Mouse (Mus musculus) midbrain, postnatal 0 days (tissue): ENCODE results near the gene Parvg. TPM values are rescaled to one million over a fixed set of nuclear protein-coding genes. Genes with fewer than 3 reads are reported as not detected.
A peak's percentile ranks its signal among the peaks of the same experiment; 100 is the strongest.

Experiments
- ATAC-seq: fragments of 200-750 bp; cut with Nextera tagmentation; 2 replicates; pipeline ENCODE4 v1.8.0; 2017; ENCODE audit warnings: moderate number of reproducible peaks, mild to moderate bottlenecking, moderate TSS enrichment, moderate library complexity; ENCODE audit not compliant: low FRiP score
- DNase-seq: peaks from one replicate; pipeline ENCODE4 v3.0.0-alpha.2; 2015; ENCODE audit warnings: low spot score
- H3K27ac ChIP-seq: fragments of 300-500 bp; sonication (generic); 2 replicates; pipeline ENCODE4 v1.5.1; 2014; ENCODE audit warnings: low read depth, mild to moderate bottlenecking, low read length, mixed read lengths
- H3K27me3 ChIP-seq: fragments of 300-500 bp; sonication (generic); 2 replicates; pipeline ENCODE4 v1.6.1; 2014; ENCODE audit warnings: low read length, control low read depth, mixed read lengths; ENCODE audit not compliant: insufficient read depth
- H3K36me3 ChIP-seq: fragments of 300-500 bp; sonication (generic); 2 replicates; pipeline ENCODE4 v1.6.1; 2014; ENCODE audit warnings: low read length, control low read depth, mixed read lengths; ENCODE audit not compliant: insufficient read depth
- H3K4me1 ChIP-seq: fragments of 300-500 bp; sonication (generic); 2 replicates; pipeline ENCODE4 v1.6.1; 2014; ENCODE audit warnings: mild to moderate bottlenecking, control low read depth, antibody characterized with exemption, low read length, mixed read lengths; ENCODE audit not compliant: insufficient read depth
- H3K4me2 ChIP-seq: fragments of 300-500 bp; sonication (generic); 2 replicates; pipeline ENCODE4 v1.6.1; 2014; ENCODE audit warnings: low read depth, mild to moderate bottlenecking, low read length, mixed read lengths; ENCODE audit not compliant: poor library complexity, severe bottlenecking
- H3K4me3 ChIP-seq: fragments of 300-500 bp; sonication (generic); 2 replicates; pipeline ENCODE4 v1.5.1; 2014; ENCODE audit warnings: low read depth, mild to moderate bottlenecking, low read length, moderate library complexity
- H3K9ac ChIP-seq: fragments of 300-500 bp; sonication (generic); replicated peaks from 2 replicates; pipeline ENCODE4 v1.6.1; 2014; ENCODE audit warnings: mild to moderate bottlenecking, low read length, moderate library complexity, mixed read lengths; ENCODE audit not compliant: poor library complexity, severe bottlenecking
- H3K9me3 ChIP-seq: fragments of 300-500 bp; sonication (generic); 2 replicates; pipeline ENCODE4 v1.6.1; 2016; ENCODE audit warnings: low read length, control low read depth
- CTCF ChIP-seq: IDR thresholded peaks from 2 replicates; pipeline ENCODE4 v1.5.1; 2016; ENCODE audit warnings: antibody characterized with exemption, mild to moderate bottlenecking
- WGBS: fragments of 180-500 bp; shearing (Covaris S2); extraction: QIAGEN DNeasy Blood & Tissue Kit; methylation state at CpG from one replicate; pipeline ENCODE4 v1.1.7; 2014; 5-methylcytosine and 5-hydroxymethylcytosine counted together
- polyA plus RNA-seq: library from polyadenylated mRNA; unstranded; fragments of >200 nt; fragmentation: Nextera tagmentation; extraction: Ambion mirVana; gene quantifications from 2 replicates; pipeline ENCODE4 v1.2.1, GENCODE M21; 2015
- total RNA-seq: library from RNA; depleted of rRNA; stranded (reverse); fragments of >200 nt; gene quantifications from 2 replicates; pipeline ENCODE4 v1.2.3, GENCODE M21; 2014

The Parvg gene
- total and polyA plus RNA-seq, 2 experiments from 2014 or later, result 1.7 TPM

- H3K9me3 ChIP-seq, result no peaks in the 10 kb centered on the region
- no peak overlapping the region for H3K9ac ChIP-seq
- H3K4me3 ChIP-seq, result no peak overlapping the region
- no peak for ATAC-seq
- H3K36me3 ChIP-seq, result no peaks in the 10 kb centered on the region
- H3K27ac ChIP-seq, result no peak overlapping the region
- no peak for DNase-seq
- no peaks in the 10 kb centered on the region for H3K27me3 ChIP-seq
- no peaks in the 10 kb centered on the region for H3K4me1 ChIP-seq
- WGBS, result 66% methylated on average over 12 of the region's 12 CpGs
- TF ChIP-seq CTCF, result no peak
- H3K4me2 ChIP-seq, result no peak overlapping the region
Observed at GRCm38 (mm10) chr15:84336281-84336817, 12.5 kb downstream of the Parvg start.

- no peaks in the 10 kb centered on the region for H3K27me3 ChIP-seq
- DNase-seq (no peak), ATAC-seq (no peak)
- WGBS, result 69% methylated on average over 5 of the region's 5 CpGs
- no peaks in the 10 kb centered on the region for H3K36me3 ChIP-seq
- H3K9ac ChIP-seq, result no peak overlapping the region
- H3K9me3 ChIP-seq, result no peaks in the 10 kb centered on the region
- no peak for TF ChIP-seq CTCF
- H3K4me3 ChIP-seq, result no peak overlapping the region
- H3K4me1 ChIP-seq, result no peaks in the 10 kb centered on the region
- H3K27ac ChIP-seq, result no peak overlapping the region
- H3K4me2 ChIP-seq, result no peak overlapping the region
Observed at GRCm38 (mm10) chr15:84337599-84337998, 13.8 kb downstream of the Parvg start.

GRCm38 (mm10) chr15:84340926-84341325 lies 17.1 kb downstream of the Parvg start:
- Histone ChIP-seq H3K9ac (no peak overlapping the region), H3K4me3 (no peak overlapping the region), H3K36me3 (no peaks in the 10 kb centered on the region), H3K27me3 (no peaks in the 10 kb centered on the region), H3K9me3 (no peaks in the 10 kb centered on the region), H3K4me1 (no peaks in the 10 kb centered on the region), H3K4me2 (no peak overlapping the region), H3K27ac (no peak overlapping the region)
- no peak for ATAC-seq
- DNase-seq, result no peak
- WGBS, result 61% methylated on average over 2 of the region's 2 CpGs
- no peak for TF ChIP-seq CTCF

GRCm38 (mm10) chr15:84348769-84349168 lies 24.9 kb downstream of the Parvg start:
- H3K27me3 ChIP-seq, result no peaks in the 10 kb centered on the region
- H3K9ac ChIP-seq, result no peak overlapping the region
- no peaks in the 10 kb centered on the region for H3K4me1 ChIP-seq
- peak; percentile 47 for TF ChIP-seq CTCF
- 0 out of 2 replicates have a peak, but pooled peaks cover 3% of the 10 kb centered on the region for H3K9me3 ChIP-seq
- no peak for ATAC-seq
- no peak for DNase-seq
- H3K36me3 ChIP-seq, result no peaks in the 10 kb centered on the region
- no peak overlapping the region for H3K27ac ChIP-seq
- no peak overlapping the region for H3K4me2 ChIP-seq
- H3K4me3 ChIP-seq, result no peak overlapping the region
- WGBS, result 94% methylated on average over 4 of the region's 4 CpGs

- H3K4me1 ChIP-seq, result no peaks in the 10 kb centered on the region
- no peak overlapping the region for H3K4me2 ChIP-seq
- 0 out of 2 replicates have a peak, but pooled peaks cover 3% of the 10 kb centered on the region for H3K9me3 ChIP-seq
- H3K9ac ChIP-seq, result no peak overlapping the region
- H3K36me3 ChIP-seq, result no peaks in the 10 kb centered on the region
- no peak overlapping the region for H3K4me3 ChIP-seq
- no peaks in the 10 kb centered on the region for H3K27me3 ChIP-seq
- no peak for TF ChIP-seq CTCF
- DNase-seq (no peak), ATAC-seq (no peak)
- no peak overlapping the region for H3K27ac ChIP-seq
- WGBS, result 66% methylated on average over 14 of the region's 14 CpGs
Observed at GRCm38 (mm10) chr15:84349915-84350738, 26.3 kb downstream of the Parvg start.

- no peak for TF ChIP-seq CTCF
- Histone ChIP-seq H3K4me3 (no peak overlapping the region), H3K9ac (no peak overlapping the region), H3K4me1 (no peaks in the 10 kb centered on the region), H3K27ac (no peak overlapping the region), H3K27me3 (no peaks in the 10 kb centered on the region), H3K36me3 (no peaks in the 10 kb centered on the region), H3K4me2 (no peak overlapping the region), H3K9me3 (0 out of 2 replicates have a peak, but pooled peaks cover 3% of the 10 kb centered on the region)
- no peak for ATAC-seq
- DNase-seq, result no peak
- 84% methylated on average over 7 of the region's 7 CpGs for WGBS
Observed at GRCm38 (mm10) chr15:84351342-84351741, 27.5 kb downstream of the Parvg start.
